Mouse (Mus musculus): ENCODE data around the gene Lmf1. TPM values are rescaled to one million over a fixed set of nuclear protein-coding genes. Genes with fewer than 3 reads are reported as not detected.

Lmf1 gene
- polyA plus RNA-seq, 1 experiment from 2014 or later = 40.6 TPM

DNA sequence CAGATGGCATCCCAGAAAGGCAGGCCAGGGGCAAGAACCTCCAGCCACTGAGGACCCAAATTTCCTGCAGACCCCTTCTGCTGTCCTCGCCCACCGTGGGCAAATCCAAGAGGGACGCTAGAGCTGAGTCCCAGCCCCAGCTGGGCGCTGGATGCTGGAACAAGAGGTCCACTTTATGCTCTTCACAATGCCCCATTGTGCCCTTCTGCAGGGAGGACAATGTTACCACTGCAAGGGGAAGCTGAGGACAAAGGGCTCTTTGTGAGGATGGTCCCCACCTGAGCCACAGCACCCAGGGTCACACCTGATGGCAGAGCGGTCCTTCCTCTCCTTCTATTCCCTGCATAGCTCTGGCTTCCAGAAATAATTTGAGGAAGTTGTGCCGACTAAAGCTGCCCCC, 1.6 kb upstream of the Lmf1 start:
- Histone ChIP-seq H3K9ac (ENCODE audit: low read depth, low read length) (no peak overlapping the region), H3K9me3 (ENCODE audit: control insufficient read depth, low read length) (no peaks in the 10 kb centered on the region), H3K4me1 (ENCODE audit: control insufficient read depth, insufficient read depth, low read length) (peaks cover 10% of the 10 kb centered on the region; the same call in 1 of the 2 replicates), H3K4me2 (ENCODE audit: low read depth, low read length) (no peak overlapping the region), H3K27me3 (replicated peaks; ENCODE audit: control insufficient read depth, insufficient read depth, low read length) (no peaks in the 10 kb centered on the region; the same call in 1 of the 2 replicates), H3K4me3 (ENCODE audit: low read length) (no peak overlapping the region), H3K36me3 (ENCODE audit: control insufficient read depth, insufficient read depth, low read length) (no peaks in the 10 kb centered on the region), H3K27ac (ENCODE audit: low read length) (no peak overlapping the region)
- ATAC-seq = no peak
- 62% methylated on average over 6 of the region's 6 CpGs for WGBS

- no peaks in the 10 kb centered on the region for H3K27me3 ChIP-seq (replicated peaks; ENCODE audit: control insufficient read depth, insufficient read depth, low read length)
- no peaks in the 10 kb centered on the region for H3K9me3 ChIP-seq (ENCODE audit: control insufficient read depth, low read length)
- H3K36me3 ChIP-seq (ENCODE audit: control insufficient read depth, insufficient read depth, low read length) = no peaks in the 10 kb centered on the region
- 58% methylated on average over 2 of the region's 2 CpGs for WGBS
- H3K27ac ChIP-seq (ENCODE audit: low read length) = no peak overlapping the region
- no peak overlapping the region for H3K9ac ChIP-seq (ENCODE audit: low read depth, low read length)
- H3K4me2 ChIP-seq (ENCODE audit: low read depth, low read length) = no peak overlapping the region
- H3K4me3 ChIP-seq (ENCODE audit: low read length) = no peak overlapping the region
- ATAC-seq = no peak
- peaks cover 10% of the 10 kb centered on the region; the same call in 1 of the 2 replicates for H3K4me1 ChIP-seq (ENCODE audit: control insufficient read depth, insufficient read depth, low read length)
Observed at GRCm38 (mm10) chr17:25577702-25578101, 1.2 kb upstream of the Lmf1 start.

DNA sequence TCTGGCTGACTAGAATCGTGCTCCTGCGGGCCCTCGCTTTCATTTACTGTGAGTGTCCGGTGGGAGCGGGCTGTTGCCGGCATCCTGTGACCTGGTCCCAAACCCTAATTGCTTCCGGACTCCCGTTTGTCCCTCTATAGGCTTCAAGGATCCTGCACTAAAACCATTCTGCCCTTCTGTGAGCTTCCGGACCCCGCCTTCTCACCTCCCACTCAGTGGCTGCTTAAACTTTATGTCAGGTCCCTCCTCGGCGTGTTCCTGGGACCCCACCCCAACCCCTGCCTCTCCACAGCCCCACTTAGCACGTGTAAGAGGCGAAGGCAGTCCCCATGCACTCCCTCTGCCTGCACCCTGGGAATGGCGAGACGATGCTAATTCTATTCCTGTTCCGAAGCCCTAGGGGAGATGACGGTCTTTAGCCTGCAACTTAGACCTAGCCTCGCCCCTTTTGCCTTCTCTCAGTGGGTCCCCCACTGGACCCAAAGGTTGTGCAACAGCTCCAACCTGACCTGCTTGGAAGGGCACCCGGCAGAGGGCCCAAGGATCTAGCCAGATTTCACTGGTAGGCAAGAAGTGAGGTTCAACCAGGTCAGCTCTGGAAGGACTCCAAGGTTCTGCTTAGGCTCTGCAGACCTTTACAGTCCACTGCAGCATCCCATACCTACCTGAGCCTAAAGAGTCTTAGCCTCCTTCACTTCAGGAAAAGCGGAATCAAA, 605 bp downstream of the Lmf1 start:
- no peaks in the 10 kb centered on the region for H3K9me3 ChIP-seq (ENCODE audit: control insufficient read depth, low read length)
- peak overlapping the region; percentile 98 for H3K4me2 ChIP-seq (ENCODE audit: low read depth, low read length)
- WGBS = 5% methylated on average over 21 of the region's 21 CpGs
- peaks cover 10% of the 10 kb centered on the region; the same call in 1 of the 2 replicates for H3K4me1 ChIP-seq (ENCODE audit: control insufficient read depth, insufficient read depth, low read length)
- ATAC-seq = peak; percentile 68
- peak overlapping the region; percentile 80 for H3K4me3 ChIP-seq (ENCODE audit: low read length)
- H3K27me3 ChIP-seq (replicated peaks; ENCODE audit: control insufficient read depth, insufficient read depth, low read length) = no peaks in the 10 kb centered on the region
- no peaks in the 10 kb centered on the region for H3K36me3 ChIP-seq (ENCODE audit: control insufficient read depth, insufficient read depth, low read length)
- H3K9ac ChIP-seq (ENCODE audit: low read depth, low read length) = peak overlapping the region; percentile 90
- peak overlapping the region; percentile 71 for H3K27ac ChIP-seq (ENCODE audit: low read length)

DNA sequence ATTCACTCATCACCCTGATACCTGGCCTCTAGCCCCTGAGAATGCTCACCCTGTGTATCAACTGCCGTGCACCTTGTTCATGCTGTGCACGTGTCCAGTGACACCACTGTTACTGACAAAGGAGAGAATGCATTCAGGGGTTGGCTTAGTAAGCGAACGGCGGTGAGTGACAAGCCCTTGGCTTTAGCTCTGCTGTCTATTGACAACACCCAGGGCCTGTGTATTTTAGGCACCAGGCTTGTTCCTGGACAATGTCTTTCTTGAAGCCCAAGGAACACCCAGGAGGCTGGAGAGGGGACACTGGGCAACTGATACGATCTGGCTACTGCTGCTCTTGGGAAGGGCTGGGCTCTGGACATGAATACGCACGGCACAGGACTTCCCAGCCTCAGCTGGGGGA, 3.2 kb downstream of the Lmf1 start:
- no peak overlapping the region for H3K9ac ChIP-seq (ENCODE audit: low read depth, low read length)
- H3K36me3 ChIP-seq (ENCODE audit: control insufficient read depth, insufficient read depth, low read length) = 0 out of 2 replicates have a peak, but pooled peaks cover 8% of the 10 kb centered on the region
- 74% methylated on average over 8 of the region's 8 CpGs for WGBS
- no peak for ATAC-seq
- peaks cover 10% of the 10 kb centered on the region; the same call in 1 of the 2 replicates for H3K4me1 ChIP-seq (ENCODE audit: control insufficient read depth, insufficient read depth, low read length)
- H3K27me3 ChIP-seq (replicated peaks; ENCODE audit: control insufficient read depth, insufficient read depth, low read length) = no peaks in the 10 kb centered on the region
- H3K27ac ChIP-seq (ENCODE audit: low read length) = no peak overlapping the region
- no peak overlapping the region for H3K4me2 ChIP-seq (ENCODE audit: low read depth, low read length)
- H3K4me3 ChIP-seq (ENCODE audit: low read length) = no peak overlapping the region
- no peaks in the 10 kb centered on the region for H3K9me3 ChIP-seq (ENCODE audit: control insufficient read depth, low read length)

DNA sequence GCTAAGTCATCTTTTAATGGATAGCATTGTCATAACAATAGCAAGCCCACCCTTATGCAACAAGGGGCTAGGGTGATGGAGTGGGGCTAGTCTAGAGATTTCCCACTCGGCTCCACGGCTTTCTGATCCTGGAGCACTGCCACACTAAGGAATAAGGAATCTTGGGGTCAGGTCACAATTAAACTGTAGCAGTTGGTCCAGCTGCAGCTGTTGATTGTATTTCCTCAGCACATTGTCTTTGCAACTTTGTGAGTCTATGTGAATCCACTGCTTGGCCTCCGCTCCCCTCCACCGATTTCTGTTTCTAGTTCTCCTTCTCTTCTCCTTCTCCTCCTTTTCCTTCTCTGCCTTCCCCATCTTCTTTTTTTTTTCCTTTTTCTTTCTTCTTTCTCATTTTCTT, 4.2 kb downstream of the Lmf1 start:
- Histone ChIP-seq H3K4me3 (ENCODE audit: low read length) (no peak overlapping the region), H3K4me2 (ENCODE audit: low read depth, low read length) (no peak overlapping the region), H3K27me3 (replicated peaks; ENCODE audit: control insufficient read depth, insufficient read depth, low read length) (no peaks in the 10 kb centered on the region), H3K9ac (ENCODE audit: low read depth, low read length) (no peak overlapping the region), H3K36me3 (ENCODE audit: control insufficient read depth, insufficient read depth, low read length) (0 out of 2 replicates have a peak, but pooled peaks cover 8% of the 10 kb centered on the region), H3K27ac (ENCODE audit: low read length) (no peak overlapping the region), H3K4me1 (ENCODE audit: control insufficient read depth, insufficient read depth, low read length) (peaks cover 10% of the 10 kb centered on the region; the same call in 1 of the 2 replicates), H3K9me3 (ENCODE audit: control insufficient read depth, low read length) (no peaks in the 10 kb centered on the region)
- ATAC-seq = no peak
- WGBS = 69% methylated on average over 4 of the region's 4 CpGs

GRCm38 (mm10) chr17:25583858-25584257, 5.0 kb downstream of the Lmf1 start:
- WGBS = 80% methylated on average over 8 of the region's 8 CpGs
- no peaks in the 10 kb centered on the region for H3K9me3 ChIP-seq (ENCODE audit: control insufficient read depth, low read length)
- H3K27ac ChIP-seq (ENCODE audit: low read length) = no peak overlapping the region
- H3K4me1 ChIP-seq (ENCODE audit: control insufficient read depth, insufficient read depth, low read length) = peaks cover 10% of the 10 kb centered on the region; the same call in 1 of the 2 replicates
- H3K9ac ChIP-seq (ENCODE audit: low read depth, low read length) = no peak overlapping the region
- no peaks in the 10 kb centered on the region for H3K27me3 ChIP-seq (replicated peaks; ENCODE audit: control insufficient read depth, insufficient read depth, low read length)
- no peak overlapping the region for H3K4me3 ChIP-seq (ENCODE audit: low read length)
- H3K36me3 ChIP-seq (ENCODE audit: control insufficient read depth, insufficient read depth, low read length) = peaks cover 11% of the 10 kb centered on the region; the same call in 1 of the 2 replicates
- no peak overlapping the region for H3K4me2 ChIP-seq (ENCODE audit: low read depth, low read length)
- ATAC-seq = no peak

DNA sequence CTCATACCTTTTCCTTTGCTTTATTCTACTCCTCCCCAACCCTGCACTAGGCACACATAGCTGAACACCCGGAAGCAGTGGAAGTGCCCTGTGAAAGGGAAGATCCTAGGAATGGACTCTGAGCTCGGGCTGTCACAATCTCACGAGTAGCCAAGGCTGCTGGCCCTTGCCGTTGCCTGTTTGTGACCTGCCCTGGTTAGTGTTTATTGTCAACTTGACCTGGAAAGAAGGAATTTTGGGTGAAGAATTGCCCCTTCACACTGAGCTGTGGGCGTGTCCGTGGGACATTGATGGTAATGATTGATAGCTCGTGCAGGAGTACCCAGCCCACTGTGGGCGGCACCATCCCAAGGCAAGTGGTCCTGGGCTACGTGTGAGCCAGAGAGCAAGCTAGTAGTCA, 5.8 kb downstream of the Lmf1 start:
- Histone ChIP-seq H3K36me3 (ENCODE audit: control insufficient read depth, insufficient read depth, low read length) (peaks cover 12% of the 10 kb centered on the region; the same call in 1 of the 2 replicates), H3K4me2 (ENCODE audit: low read depth, low read length) (no peak overlapping the region), H3K27me3 (replicated peaks; ENCODE audit: control insufficient read depth, insufficient read depth, low read length) (no peaks in the 10 kb centered on the region), H3K27ac (ENCODE audit: low read length) (no peak overlapping the region), H3K4me3 (ENCODE audit: low read length) (no peak overlapping the region), H3K9ac (ENCODE audit: low read depth, low read length) (no peak overlapping the region), H3K4me1 (ENCODE audit: control insufficient read depth, insufficient read depth, low read length) (peaks cover 8% of the 10 kb centered on the region; the same call in 1 of the 2 replicates), H3K9me3 (ENCODE audit: control insufficient read depth, low read length) (no peaks in the 10 kb centered on the region)
- 92% methylated on average over 9 of the region's 9 CpGs for WGBS
- ATAC-seq = no peak

GRCm38 (mm10) chr17:25590068-25590467, 11.2 kb downstream of the Lmf1 start:
- H3K4me1 ChIP-seq (ENCODE audit: control insufficient read depth, insufficient read depth, low read length) = no peaks in the 10 kb centered on the region
- 92% methylated on average over 6 of the region's 6 CpGs for WGBS
- H3K4me2 ChIP-seq (ENCODE audit: low read depth, low read length) = no peak overlapping the region
- no peak overlapping the region for H3K9ac ChIP-seq (ENCODE audit: low read depth, low read length)
- ATAC-seq = no peak
- no peaks in the 10 kb centered on the region for H3K27me3 ChIP-seq (replicated peaks; ENCODE audit: control insufficient read depth, insufficient read depth, low read length)
- no peak overlapping the region for H3K4me3 ChIP-seq (ENCODE audit: low read length)
- no peaks in the 10 kb centered on the region for H3K9me3 ChIP-seq (ENCODE audit: control insufficient read depth, low read length)
- peaks cover 19% of the 10 kb centered on the region; the same call in 1 of the 2 replicates for H3K36me3 ChIP-seq (ENCODE audit: control insufficient read depth, insufficient read depth, low read length)
- H3K27ac ChIP-seq (ENCODE audit: low read length) = no peak overlapping the region

DNA sequence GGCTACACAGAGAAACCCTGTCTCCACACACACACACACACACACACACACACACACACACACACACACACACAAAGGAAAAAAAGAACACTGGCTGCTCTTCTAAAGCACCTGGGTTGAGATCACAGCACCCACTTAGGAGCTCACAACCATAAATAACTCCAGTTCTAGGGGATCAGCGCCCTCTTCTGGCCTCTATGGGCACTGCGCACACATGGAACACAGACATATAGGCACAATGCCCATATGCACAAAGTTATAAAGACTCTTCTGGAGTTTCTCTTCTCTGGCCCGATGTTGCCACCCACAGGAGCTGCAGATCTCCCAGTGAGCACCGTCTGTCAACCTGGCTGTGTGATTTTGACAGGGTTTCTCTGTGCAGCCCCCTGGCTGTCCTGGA, 12.1 kb downstream of the Lmf1 start:
- H3K27ac ChIP-seq (ENCODE audit: low read length) = no peak overlapping the region
- no peaks in the 10 kb centered on the region for H3K9me3 ChIP-seq (ENCODE audit: control insufficient read depth, low read length)
- no peak for ATAC-seq
- H3K4me3 ChIP-seq (ENCODE audit: low read length) = no peak overlapping the region
- no peaks in the 10 kb centered on the region for H3K4me1 ChIP-seq (ENCODE audit: control insufficient read depth, insufficient read depth, low read length)
- no peak overlapping the region for H3K4me2 ChIP-seq (ENCODE audit: low read depth, low read length)
- peaks cover 19% of the 10 kb centered on the region; the same call in 1 of the 2 replicates for H3K36me3 ChIP-seq (ENCODE audit: control insufficient read depth, insufficient read depth, low read length)
- 84% methylated on average over 4 of the region's 4 CpGs for WGBS
- H3K9ac ChIP-seq (ENCODE audit: low read depth, low read length) = no peak overlapping the region
- no peaks in the 10 kb centered on the region for H3K27me3 ChIP-seq (replicated peaks; ENCODE audit: control insufficient read depth, insufficient read depth, low read length)
